Mouse (Mus musculus) neural tube, embryonic 11.5 days (tissue): ENCODE results near the gene Fbf1. TPM values are rescaled to one million over a fixed set of nuclear protein-coding genes. Genes with fewer than 3 reads are reported as not detected.
"Not testable (repeated sequence)": the region's sequence is repeated elsewhere in the genome, so short reads cannot be mapped to it uniquely, and the experiment has no call there.

Experiments used
- ATAC-seq: fragments of 200-750 bp; cut with Nextera tagmentation; 2 replicates; pipeline ENCODE4 v1.8.0; 2017; ENCODE audit warnings: moderate number of reproducible peaks, mild to moderate bottlenecking, moderate TSS enrichment, moderate library complexity; ENCODE audit not compliant: insufficient read depth, low FRiP score, low TSS enrichment
- DNase-seq: peaks from one replicate; pipeline ENCODE4 v3.0.0-alpha.2; 2015; ENCODE audit warnings: low spot score
- H3K27ac ChIP-seq: fragments of 300-500 bp; sonication (generic); 2 replicates; pipeline ENCODE4 v1.5.1; 2014; ENCODE audit warnings: low read depth, mild to moderate bottlenecking, low read length
- H3K27me3 ChIP-seq: fragments of 300-500 bp; sonication (generic); 2 replicates; pipeline ENCODE4 v1.6.1; 2014; ENCODE audit warnings: mild to moderate bottlenecking, low read length, mixed read lengths; ENCODE audit not compliant: control insufficient read depth, insufficient read depth
- H3K36me3 ChIP-seq: fragments of 300-500 bp; sonication (generic); 2 replicates; pipeline ENCODE4 v1.6.1; 2014; ENCODE audit warnings: mild to moderate bottlenecking, low read length, moderate library complexity, mixed read lengths; ENCODE audit not compliant: control insufficient read depth, insufficient read depth
- H3K4me1 ChIP-seq: fragments of 300-500 bp; sonication (generic); 2 replicates; pipeline ENCODE4 v1.6.1; 2014; ENCODE audit warnings: low read length, mixed read lengths; ENCODE audit not compliant: control insufficient read depth, insufficient read depth
- H3K4me2 ChIP-seq: fragments of 300-500 bp; sonication (generic); 2 replicates; pipeline ENCODE4 v1.6.1; 2014; ENCODE audit warnings: low read depth, mild to moderate bottlenecking, moderate library complexity
- H3K4me3 ChIP-seq: fragments of 300-500 bp; sonication (generic); 2 replicates; pipeline ENCODE4 v1.5.1; 2014; ENCODE audit warnings: low read depth, low read length
- H3K9ac ChIP-seq: fragments of 300-500 bp; sonication (generic); 2 replicates; pipeline ENCODE4 v1.6.1; 2014; ENCODE audit warnings: mild to moderate bottlenecking, low read length
- H3K9me3 ChIP-seq: fragments of 300-500 bp; sonication (generic); 2 replicates; pipeline ENCODE4 v1.6.1; 2016; ENCODE audit warnings: low read length; ENCODE audit not compliant: control insufficient read depth
- whole genome bisulfite sequencing: fragments of 180-500 bp; shearing (Covaris S2); extraction: QIAGEN DNeasy Blood & Tissue Kit; methylation state at CpG from one replicate; pipeline ENCODE4 v1.1.7; 2014; 5-methylcytosine and 5-hydroxymethylcytosine counted together
- polyA plus RNA-seq: library from polyadenylated mRNA; unstranded; fragments of >200 nt; fragmentation: Nextera tagmentation; extraction: Ambion mirVana; gene quantifications from 2 replicates; pipeline ENCODE4 v1.2.1, GENCODE M21; 2014

Gene Fbf1
- polyA plus RNA-seq, 1 experiment from 2014 or later = 37.0 TPM

- 86% methylated on average over 3 of the region's 3 CpGs for WGBS
- Histone ChIP-seq H3K4me1 (no peaks in the 10 kb centered on the region), H3K27me3 (no peaks in the 10 kb centered on the region), H3K9me3 (no peaks in the 10 kb centered on the region), H3K27ac (no peak overlapping the region), H3K4me3 (no peak overlapping the region), H3K4me2 (no peak overlapping the region), H3K9ac (no peak overlapping the region), H3K36me3 (no peaks in the 10 kb centered on the region)
- no peak for DNase-seq
- no peak for ATAC-seq
Measured at GRCm38 (mm10) chr11:116095573-116095972, 72.4 kb downstream of the Fbf1 start.

GRCm38 (mm10) chr11:116093771-116094565 is 74.0 kb downstream of the Fbf1 start:
- no peaks in the 10 kb centered on the region for H3K9me3 ChIP-seq
- no peak overlapping the region for H3K4me2 ChIP-seq
- ATAC-seq (no peak), DNase-seq (no peak)
- no peak overlapping the region for H3K4me3 ChIP-seq
- no peak overlapping the region for H3K27ac ChIP-seq
- H3K36me3 ChIP-seq = no peaks in the 10 kb centered on the region
- no peak overlapping the region for H3K9ac ChIP-seq
- no peaks in the 10 kb centered on the region for H3K27me3 ChIP-seq
- 70% methylated on average over 16 of the region's 16 CpGs for WGBS
- H3K4me1 ChIP-seq = no peaks in the 10 kb centered on the region

GRCm38 (mm10) chr11:116092959-116093358 is 75.0 kb downstream of the Fbf1 start:
- not testable (repeated sequence) for H3K27ac ChIP-seq, H3K4me1 ChIP-seq, H3K9me3 ChIP-seq, H3K9ac ChIP-seq, H3K36me3 ChIP-seq, ATAC-seq, H3K4me3 ChIP-seq, H3K4me2 ChIP-seq, H3K27me3 ChIP-seq, DNase-seq
- 87% methylated on average over 6 of the region's 6 CpGs for WGBS

Other genes with a start within 250 kb of the Fbf1 start
- 48.9 and 51.8 TPM in 2 replicates for gene Sap30bp, start 234.9 kb downstream of the Fbf1 start, polyA plus RNA-seq
- 23.9 and 25.2 TPM in 2 replicates for gene Recql5, start 234.7 kb downstream of the Fbf1 start, polyA plus RNA-seq
- gene Itgb4, start 193.5 kb downstream of the Fbf1 start, polyA plus RNA-seq = 0.58 and 0.72 TPM in 2 replicates
- gene Galk1, start 155.4 kb downstream of the Fbf1 start, polyA plus RNA-seq = 122 and 124 TPM in 2 replicates
- gene H3f3b, start 140.2 kb downstream of the Fbf1 start, polyA plus RNA-seq = 1,827 and 1,865 TPM in 2 replicates
- gene Unk, start 137.8 kb downstream of the Fbf1 start, polyA plus RNA-seq = 30.3 and 34.4 TPM in 2 replicates
- gene Unc13d, start 90.2 kb downstream of the Fbf1 start, polyA plus RNA-seq = 1.3 and 1.5 TPM in 2 replicates
- 95.3 and 105 TPM in 2 replicates for gene Wbp2, start 81.2 kb downstream of the Fbf1 start, polyA plus RNA-seq
- gene Trim47, start 41.0 kb downstream of the Fbf1 start, polyA plus RNA-seq = 3.2 and 3.3 TPM in 2 replicates
- 1.6 TPM in 2 replicates for gene Trim65, start 37.0 kb downstream of the Fbf1 start, polyA plus RNA-seq
- gene Mrpl38, start 29.3 kb downstream of the Fbf1 start, polyA plus RNA-seq = 99.8 and 102 TPM in 2 replicates
- gene Ten1, start 30.7 kb upstream of the Fbf1 start, polyA plus RNA-seq = 54.9 and 63.6 TPM in 2 replicates
- 33.2 and 34.4 TPM in 2 replicates for gene Acox1, start 30.9 kb upstream of the Fbf1 start, polyA plus RNA-seq
- gene Evpl, start 69.9 kb upstream of the Fbf1 start, polyA plus RNA-seq = 0.90 and 0.93 TPM in 2 replicates
- 83.5 and 87.4 TPM in 2 replicates for gene Srp68, start 106.1 kb upstream of the Fbf1 start, polyA plus RNA-seq
- 0.49 and 0.70 TPM in 2 replicates for gene Galr2, start 112.8 kb upstream of the Fbf1 start, polyA plus RNA-seq
- 74.3 and 75.5 TPM in 2 replicates for gene Exoc7, start 139.1 kb upstream of the Fbf1 start, polyA plus RNA-seq
- 2.5 and 3.1 TPM in 2 replicates for gene Foxj1, start 167.2 kb upstream of the Fbf1 start, polyA plus RNA-seq
- gene Rnf157, start 244.9 kb upstream of the Fbf1 start, polyA plus RNA-seq = 31.1 and 34.6 TPM in 2 replicates